Mouse (Mus musculus): ENCODE data around the gene Ptprd. TPM values are rescaled to one million over a fixed set of nuclear protein-coding genes. Genes with fewer than 3 reads are reported as not detected.

Gene Ptprd
- polyA plus RNA-seq, 1 experiment from 2014 or later, result 14.3 TPM

GRCm38 (mm10) chr4:76194762-76195161 lies 2017.0 kb downstream of the Ptprd start:
- H3K9me3 ChIP-seq (replicated peaks), result no peaks in the 10 kb centered on the region
- H3K4me3 ChIP-seq, result no peak overlapping the region
- no peak overlapping the region for H3K4me2 ChIP-seq
- no peaks in the 10 kb centered on the region for H3K27me3 ChIP-seq (replicated peaks)
- peaks cover 6% of the 10 kb centered on the region for H3K4me1 ChIP-seq (replicated peaks)
- H3K27ac ChIP-seq (ENCODE audit: poor library complexity, severe bottlenecking), result no peak overlapping the region
- no peak overlapping the region for H3K9ac ChIP-seq
- 90% methylated on average over 3 of the region's 3 CpGs for WGBS
- H3K36me3 ChIP-seq, result no peaks in the 10 kb centered on the region
- no peak for ATAC-seq (ENCODE audit: insufficient number of reproducible peaks, low FRiP score)

GRCm38 (mm10) chr4:76193496-76193895 lies 2018.3 kb downstream of the Ptprd start:
- no peaks in the 10 kb centered on the region for H3K9me3 ChIP-seq (replicated peaks)
- H3K27me3 ChIP-seq (replicated peaks), result no peaks in the 10 kb centered on the region
- WGBS, result 80% methylated on average over 3 of the region's 3 CpGs
- no peak overlapping the region for H3K27ac ChIP-seq (ENCODE audit: poor library complexity, severe bottlenecking)
- H3K36me3 ChIP-seq, result no peaks in the 10 kb centered on the region
- H3K9ac ChIP-seq, result no peak overlapping the region
- H3K4me2 ChIP-seq, result no peak overlapping the region
- H3K4me1 ChIP-seq (replicated peaks), result peaks cover 3% of the 10 kb centered on the region; the same call in 1 of the 2 replicates
- no peak for ATAC-seq (ENCODE audit: insufficient number of reproducible peaks, low FRiP score)
- no peak overlapping the region for H3K4me3 ChIP-seq

- no peak for ATAC-seq (ENCODE audit: insufficient number of reproducible peaks, low FRiP score)
- H3K4me3 ChIP-seq, result no peak overlapping the region
- no peak overlapping the region for H3K4me2 ChIP-seq
- H3K4me1 ChIP-seq (replicated peaks), result peaks cover 2% of the 10 kb centered on the region; the same call in 1 of the 2 replicates
- no peaks in the 10 kb centered on the region for H3K27me3 ChIP-seq (replicated peaks)
- H3K36me3 ChIP-seq, result no peaks in the 10 kb centered on the region
- H3K9ac ChIP-seq, result no peak overlapping the region
- 89% methylated on average over 1 of the region's 1 CpGs for WGBS
- H3K9me3 ChIP-seq (replicated peaks), result no peaks in the 10 kb centered on the region
- H3K27ac ChIP-seq (ENCODE audit: poor library complexity, severe bottlenecking), result no peak overlapping the region
These were observed 2019.7 kb downstream of the Ptprd start for GRCm38 (mm10) chr4:76192031-76192430.

GRCm38 (mm10) chr4:76190788-76191187 lies 2021.0 kb downstream of the Ptprd start:
- no peak overlapping the region for H3K4me2 ChIP-seq
- no peak for ATAC-seq (ENCODE audit: insufficient number of reproducible peaks, low FRiP score)
- no peaks in the 10 kb centered on the region for H3K4me1 ChIP-seq (replicated peaks)
- H3K9ac ChIP-seq, result no peak overlapping the region
- no peak overlapping the region for H3K27ac ChIP-seq (ENCODE audit: poor library complexity, severe bottlenecking)
- 50% methylated on average over 1 of the region's 1 CpGs for WGBS
- no peaks in the 10 kb centered on the region for H3K9me3 ChIP-seq (replicated peaks)
- H3K4me3 ChIP-seq, result no peak overlapping the region
- no peaks in the 10 kb centered on the region for H3K27me3 ChIP-seq (replicated peaks)
- no peaks in the 10 kb centered on the region for H3K36me3 ChIP-seq

GRCm38 (mm10) chr4:76183095-76183494 lies 2028.7 kb downstream of the Ptprd start:
- Histone ChIP-seq H3K4me1 (replicated peaks) (no peaks in the 10 kb centered on the region), H3K27me3 (replicated peaks) (no peaks in the 10 kb centered on the region), H3K27ac (ENCODE audit: poor library complexity, severe bottlenecking) (no peak overlapping the region), H3K4me2 (no peak overlapping the region), H3K9ac (no peak overlapping the region), H3K4me3 (no peak overlapping the region), H3K36me3 (no peaks in the 10 kb centered on the region), H3K9me3 (replicated peaks) (no peaks in the 10 kb centered on the region)
- 83% methylated on average over 3 of the region's 3 CpGs for WGBS
- ATAC-seq (ENCODE audit: insufficient number of reproducible peaks, low FRiP score), result no peak

GRCm38 (mm10) chr4:76179497-76179896 lies 2032.3 kb downstream of the Ptprd start:
- Histone ChIP-seq H3K27ac (ENCODE audit: poor library complexity, severe bottlenecking) (no peak overlapping the region), H3K36me3 (no peaks in the 10 kb centered on the region), H3K9ac (no peak overlapping the region), H3K4me1 (replicated peaks) (no peaks in the 10 kb centered on the region), H3K4me3 (no peak overlapping the region), H3K4me2 (no peak overlapping the region), H3K9me3 (replicated peaks) (no peaks in the 10 kb centered on the region), H3K27me3 (replicated peaks) (no peaks in the 10 kb centered on the region)
- ATAC-seq (ENCODE audit: insufficient number of reproducible peaks, low FRiP score), result no peak
- 68% methylated on average over 8 of the region's 8 CpGs for WGBS

GRCm38 (mm10) chr4:76175086-76175485 lies 2036.7 kb downstream of the Ptprd start:
- Histone ChIP-seq H3K4me1 (replicated peaks) (no peaks in the 10 kb centered on the region), H3K36me3 (no peaks in the 10 kb centered on the region), H3K27ac (ENCODE audit: poor library complexity, severe bottlenecking) (no peak overlapping the region), H3K4me3 (no peak overlapping the region), H3K9ac (no peak overlapping the region), H3K9me3 (replicated peaks) (no peaks in the 10 kb centered on the region), H3K4me2 (no peak overlapping the region), H3K27me3 (replicated peaks) (no peaks in the 10 kb centered on the region)
- no peak for ATAC-seq (ENCODE audit: insufficient number of reproducible peaks, low FRiP score)
- WGBS, result 82% methylated on average over 1 of the region's 1 CpGs

GRCm38 (mm10) chr4:76155750-76156149 lies 2056.0 kb downstream of the Ptprd start:
- no peak overlapping the region for H3K4me3 ChIP-seq
- H3K9me3 ChIP-seq (replicated peaks), result no peaks in the 10 kb centered on the region
- 79% methylated on average over 1 of the region's 1 CpGs for WGBS
- no peak overlapping the region for H3K27ac ChIP-seq (ENCODE audit: poor library complexity, severe bottlenecking)
- H3K4me1 ChIP-seq (replicated peaks), result no peaks in the 10 kb centered on the region
- no peak for ATAC-seq (ENCODE audit: insufficient number of reproducible peaks, low FRiP score)
- H3K27me3 ChIP-seq (replicated peaks), result no peaks in the 10 kb centered on the region
- H3K36me3 ChIP-seq, result no peaks in the 10 kb centered on the region
- no peak overlapping the region for H3K4me2 ChIP-seq
- H3K9ac ChIP-seq, result no peak overlapping the region

GRCm38 (mm10) chr4:76154190-76154589 lies 2057.6 kb downstream of the Ptprd start:
- 68% methylated on average over 2 of the region's 2 CpGs for WGBS
- ATAC-seq (ENCODE audit: insufficient number of reproducible peaks, low FRiP score), result no peak
- Histone ChIP-seq H3K36me3 (no peaks in the 10 kb centered on the region), H3K4me1 (replicated peaks) (no peaks in the 10 kb centered on the region), H3K9me3 (replicated peaks) (no peaks in the 10 kb centered on the region), H3K4me2 (no peak overlapping the region), H3K4me3 (no peak overlapping the region), H3K9ac (no peak overlapping the region), H3K27ac (ENCODE audit: poor library complexity, severe bottlenecking) (no peak overlapping the region), H3K27me3 (replicated peaks) (no peaks in the 10 kb centered on the region)

GRCm38 (mm10) chr4:76144925-76145324 lies 2066.8 kb downstream of the Ptprd start:
- Histone ChIP-seq H3K4me1 (replicated peaks) (no peaks in the 10 kb centered on the region), H3K4me3 (no peak overlapping the region), H3K27me3 (replicated peaks) (no peaks in the 10 kb centered on the region), H3K9ac (no peak overlapping the region), H3K27ac (ENCODE audit: poor library complexity, severe bottlenecking) (no peak overlapping the region), H3K36me3 (no peaks in the 10 kb centered on the region), H3K9me3 (replicated peaks) (no peaks in the 10 kb centered on the region), H3K4me2 (no peak overlapping the region)
- ATAC-seq (ENCODE audit: insufficient number of reproducible peaks, low FRiP score), result no peak
- WGBS, result 85% methylated on average over 4 of the region's 4 CpGs

GRCm38 (mm10) chr4:76144333-76144732 lies 2067.4 kb downstream of the Ptprd start:
- 68% methylated on average over 2 of the region's 2 CpGs for WGBS
- Histone ChIP-seq H3K27me3 (replicated peaks) (no peaks in the 10 kb centered on the region), H3K36me3 (no peaks in the 10 kb centered on the region), H3K27ac (ENCODE audit: poor library complexity, severe bottlenecking) (no peak overlapping the region), H3K4me1 (replicated peaks) (no peaks in the 10 kb centered on the region), H3K4me2 (no peak overlapping the region), H3K4me3 (no peak overlapping the region), H3K9ac (no peak overlapping the region), H3K9me3 (replicated peaks) (no peaks in the 10 kb centered on the region)
- ATAC-seq (ENCODE audit: insufficient number of reproducible peaks, low FRiP score), result no peak

- Histone ChIP-seq H3K36me3 (peaks cover 3% of the 10 kb centered on the region; the same call in 1 of the 2 replicates), H3K9me3 (replicated peaks) (no peaks in the 10 kb centered on the region), H3K4me3 (no peak overlapping the region), H3K27me3 (replicated peaks) (no peaks in the 10 kb centered on the region), H3K9ac (no peak overlapping the region), H3K27ac (ENCODE audit: poor library complexity, severe bottlenecking) (no peak overlapping the region), H3K4me1 (replicated peaks) (no peaks in the 10 kb centered on the region), H3K4me2 (no peak overlapping the region)
- no peak for ATAC-seq (ENCODE audit: insufficient number of reproducible peaks, low FRiP score)
- 63% methylated on average over 3 of the region's 3 CpGs for WGBS
These were observed 2073.9 kb downstream of the Ptprd start for GRCm38 (mm10) chr4:76137901-76138300.

Measured in heart, embryonic 12.5 days (tissue).